Mouse (Mus musculus) hindbrain, embryonic 12.5 days (tissue): Measurements from ENCODE around the gene Twist2. TPM values are rescaled to one million over a fixed set of nuclear protein-coding genes. Genes with fewer than 3 reads are reported as not detected.

Experiments used
- ATAC-seq: fragments of 200-750 bp; cut with Nextera tagmentation; 2 replicates; pipeline ENCODE4 v1.8.0; 2017; ENCODE audit warnings: moderate TSS enrichment; ENCODE audit not compliant: low FRiP score
- H3K27ac ChIP-seq: fragments of 300-500 bp; sonication (generic); 2 replicates; pipeline ENCODE4 v1.5.1; 2016; ENCODE audit warnings: mild to moderate bottlenecking
- H3K27me3 ChIP-seq: fragments of 300-500 bp; sonication (generic); 2 replicates; pipeline ENCODE4 v1.6.1; 2016; ENCODE audit warnings: mild to moderate bottlenecking
- H3K36me3 ChIP-seq: fragments of 300-500 bp; sonication (generic); 2 replicates; pipeline ENCODE4 v1.6.1; 2016; ENCODE audit warnings: mild to moderate bottlenecking
- H3K4me1 ChIP-seq: fragments of 300-500 bp; sonication (generic); 2 replicates; pipeline ENCODE4 v1.6.1; 2016
- H3K4me2 ChIP-seq: fragments of 300-500 bp; sonication (generic); replicated peaks from 2 replicates; pipeline ENCODE4 v1.6.1; 2016; ENCODE audit warnings: mild to moderate bottlenecking
- H3K4me3 ChIP-seq: fragments of 300-500 bp; sonication (generic); 2 replicates; pipeline ENCODE4 v1.5.1; 2016; ENCODE audit warnings: mild to moderate bottlenecking
- H3K9ac ChIP-seq: fragments of 300-500 bp; sonication (generic); 2 replicates; pipeline ENCODE4 v1.6.1; 2016; ENCODE audit warnings: mild to moderate bottlenecking, moderate library complexity
- H3K9me3 ChIP-seq: fragments of 300-500 bp; sonication (generic); replicated peaks from 2 replicates; pipeline ENCODE4 v1.6.1; 2016; ENCODE audit warnings: mild to moderate bottlenecking
- WGBS: fragments of 180-500 bp; shearing (Covaris S2); methylation state at CpG from one replicate; pipeline ENCODE4 v1.1.7; 2016; 5-methylcytosine and 5-hydroxymethylcytosine counted together
- polyA plus RNA-seq: library from polyadenylated mRNA; unstranded; fragments of >200 nt; fragmentation: Nextera tagmentation; extraction: Ambion mirVana; gene quantifications from 2 replicates; pipeline ENCODE4 v1.2.1, GENCODE M21; 2016

The Twist2 gene
- polyA plus RNA-seq, 1 experiment from 2014 or later: 22.6 TPM

DNA sequence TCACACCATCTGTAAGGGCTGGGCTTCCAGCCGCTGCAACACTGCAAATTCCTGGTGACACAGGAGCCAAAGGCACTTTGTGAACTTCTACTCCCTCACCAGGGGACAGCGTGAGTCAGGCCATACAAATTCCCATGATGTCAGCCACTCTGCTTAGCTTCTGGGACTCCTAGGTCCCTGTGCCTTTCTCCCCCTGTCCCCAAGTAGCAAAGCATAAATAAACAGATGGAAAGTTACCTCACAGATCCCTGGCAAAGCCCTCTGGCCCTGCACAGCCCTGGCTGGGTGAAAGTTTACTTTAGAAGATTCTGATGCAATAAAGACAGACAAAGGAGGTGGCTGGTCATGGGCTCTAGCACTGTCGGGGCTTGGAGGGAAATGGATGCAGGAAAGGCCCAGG, 22.3 kb downstream of the Twist2 start:
- WGBS: 59% methylated on average over 3 of the region's 3 CpGs
- Histone ChIP-seq H3K27me3 (no peaks in the 10 kb centered on the region), H3K4me1 (peaks cover 6% of the 10 kb centered on the region), H3K27ac (no peak overlapping the region), H3K4me3 (no peak overlapping the region), H3K9me3 (no peaks in the 10 kb centered on the region), H3K4me2 (no peak overlapping the region), H3K36me3 (no peaks in the 10 kb centered on the region), H3K9ac (no peak overlapping the region)
- no peak for ATAC-seq

- no peak overlapping the region for H3K4me2 ChIP-seq
- ATAC-seq: no peak
- peaks cover 6% of the 10 kb centered on the region for H3K4me1 ChIP-seq
- H3K27me3 ChIP-seq: no peaks in the 10 kb centered on the region
- no peaks in the 10 kb centered on the region for H3K9me3 ChIP-seq
- H3K36me3 ChIP-seq: no peaks in the 10 kb centered on the region
- no peak overlapping the region for H3K9ac ChIP-seq
- no peak overlapping the region for H3K27ac ChIP-seq
- WGBS: 86% methylated on average over 7 of the region's 7 CpGs
- H3K4me3 ChIP-seq: no peak overlapping the region
These were observed 22.7 kb downstream of the Twist2 start for GRCm38 (mm10) chr1:91823951-91824350.

- H3K9ac ChIP-seq: no peak overlapping the region
- H3K9me3 ChIP-seq: no peaks in the 10 kb centered on the region
- H3K27ac ChIP-seq: no peak overlapping the region
- no peak overlapping the region for H3K4me2 ChIP-seq
- no peaks in the 10 kb centered on the region for H3K36me3 ChIP-seq
- no peak overlapping the region for H3K4me3 ChIP-seq
- H3K27me3 ChIP-seq: no peaks in the 10 kb centered on the region
- WGBS: 37% methylated on average over 4 of the region's 4 CpGs
- ATAC-seq: no peak
- peaks cover 6% of the 10 kb centered on the region for H3K4me1 ChIP-seq
These were observed 24.0 kb downstream of the Twist2 start for GRCm38 (mm10) chr1:91825261-91825660.

GRCm38 (mm10) chr1:91831978-91832377, 30.7 kb downstream of the Twist2 start:
- WGBS: 90% methylated on average over 7 of the region's 7 CpGs
- Histone ChIP-seq H3K4me3 (no peak overlapping the region), H3K9me3 (no peaks in the 10 kb centered on the region), H3K36me3 (no peaks in the 10 kb centered on the region), H3K4me1 (no peaks in the 10 kb centered on the region; the same call in 1 of the 2 replicates), H3K27me3 (no peaks in the 10 kb centered on the region), H3K4me2 (no peak overlapping the region), H3K27ac (no peak overlapping the region), H3K9ac (no peak overlapping the region)
- no peak for ATAC-seq

GRCm38 (mm10) chr1:91839557-91839956, 38.3 kb downstream of the Twist2 start:
- Histone ChIP-seq H3K9ac (no peak overlapping the region), H3K27ac (no peak overlapping the region), H3K36me3 (no peaks in the 10 kb centered on the region), H3K4me3 (no peak overlapping the region), H3K9me3 (no peaks in the 10 kb centered on the region), H3K4me1 (peaks cover 1% of the 10 kb centered on the region; the same call in 1 of the 2 replicates), H3K4me2 (no peak overlapping the region), H3K27me3 (no peaks in the 10 kb centered on the region)
- ATAC-seq: no peak
- 85% methylated on average over 6 of the region's 6 CpGs for WGBS

- no peaks in the 10 kb centered on the region for H3K9me3 ChIP-seq
- H3K36me3 ChIP-seq: no peaks in the 10 kb centered on the region
- peaks cover 5% of the 10 kb centered on the region; the same call in 1 of the 2 replicates for H3K4me1 ChIP-seq
- no peak overlapping the region for H3K9ac ChIP-seq
- H3K27ac ChIP-seq: no peak overlapping the region
- H3K4me3 ChIP-seq: no peak overlapping the region
- H3K27me3 ChIP-seq: no peaks in the 10 kb centered on the region
- WGBS: 84% methylated on average over 6 of the region's 6 CpGs
- H3K4me2 ChIP-seq: no peak overlapping the region
- no peak for ATAC-seq
These were observed 38.7 kb downstream of the Twist2 start for GRCm38 (mm10) chr1:91839979-91840378.

DNA sequence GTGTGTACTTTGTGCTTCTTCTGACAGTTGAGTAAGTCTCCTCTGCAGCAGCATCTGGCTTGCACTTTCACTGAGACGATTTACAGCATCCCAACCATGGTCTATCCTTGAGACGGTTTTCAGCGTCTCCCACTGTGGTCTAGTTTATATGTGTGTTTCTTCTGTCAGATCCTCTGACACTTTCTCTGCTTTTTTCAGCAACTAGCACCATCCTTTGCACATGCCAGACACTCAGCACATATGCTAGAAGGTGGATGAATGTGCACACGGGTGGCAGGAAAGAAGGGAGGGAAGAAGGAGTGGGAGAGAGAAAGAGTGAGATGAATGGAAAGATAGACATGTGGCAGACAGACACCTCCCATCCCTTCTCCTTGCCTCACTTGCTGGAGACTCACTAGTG, 43.0 kb downstream of the Twist2 start:
- H3K4me2 ChIP-seq: no peak overlapping the region
- no peaks in the 10 kb centered on the region for H3K27me3 ChIP-seq
- H3K4me3 ChIP-seq: no peak overlapping the region
- 79% methylated on average over 4 of the region's 4 CpGs for WGBS
- no peak for ATAC-seq
- H3K27ac ChIP-seq: no peak overlapping the region
- no peaks in the 10 kb centered on the region for H3K36me3 ChIP-seq
- H3K4me1 ChIP-seq: peaks cover 5% of the 10 kb centered on the region; the same call in 1 of the 2 replicates
- H3K9me3 ChIP-seq: no peaks in the 10 kb centered on the region
- no peak overlapping the region for H3K9ac ChIP-seq

GRCm38 (mm10) chr1:91844681-91845379, 43.6 kb downstream of the Twist2 start:
- no peaks in the 10 kb centered on the region for H3K9me3 ChIP-seq
- no peak overlapping the region for H3K27ac ChIP-seq
- ATAC-seq: no peak
- no peaks in the 10 kb centered on the region for H3K27me3 ChIP-seq
- WGBS: 56% methylated on average over 8 of the region's 8 CpGs
- peaks cover 5% of the 10 kb centered on the region; the same call in 1 of the 2 replicates for H3K4me1 ChIP-seq
- no peak overlapping the region for H3K4me2 ChIP-seq
- H3K4me3 ChIP-seq: no peak overlapping the region
- H3K9ac ChIP-seq: no peak overlapping the region
- H3K36me3 ChIP-seq: no peaks in the 10 kb centered on the region

GRCm38 (mm10) chr1:91845380-91845957, 44.2 kb downstream of the Twist2 start:
- no peak overlapping the region for H3K4me2 ChIP-seq
- H3K4me1 ChIP-seq: peaks cover 5% of the 10 kb centered on the region; the same call in 1 of the 2 replicates
- no peak overlapping the region for H3K4me3 ChIP-seq
- H3K27me3 ChIP-seq: no peaks in the 10 kb centered on the region
- H3K9me3 ChIP-seq: no peaks in the 10 kb centered on the region
- no peak overlapping the region for H3K9ac ChIP-seq
- 79% methylated on average over 9 of the region's 9 CpGs for WGBS
- H3K36me3 ChIP-seq: no peaks in the 10 kb centered on the region
- no peak for ATAC-seq
- no peak overlapping the region for H3K27ac ChIP-seq

DNA sequence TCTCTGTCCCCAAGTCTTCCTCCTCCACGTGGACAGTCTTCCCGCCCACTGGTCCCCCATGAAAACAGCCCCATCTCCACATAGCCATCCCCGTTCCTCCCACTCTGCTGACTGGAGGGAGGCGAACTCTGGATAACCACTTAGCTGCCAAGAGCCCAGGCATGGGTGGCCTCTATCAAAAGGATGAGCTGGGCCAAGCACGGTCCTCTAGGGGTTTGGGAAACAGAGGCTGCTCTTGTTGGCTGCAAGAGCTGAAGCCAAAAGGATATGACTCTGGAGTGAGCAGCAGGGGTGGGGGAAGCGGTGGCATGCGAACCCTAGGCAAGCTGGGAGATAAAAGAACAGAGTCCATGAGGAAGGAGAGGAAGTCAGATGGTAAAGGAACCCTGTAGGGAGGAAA, 50.0 kb downstream of the Twist2 start:
- H3K27me3 ChIP-seq: no peaks in the 10 kb centered on the region
- no peak overlapping the region for H3K4me3 ChIP-seq
- WGBS: 85% methylated on average over 7 of the region's 7 CpGs
- no peaks in the 10 kb centered on the region for H3K36me3 ChIP-seq
- H3K9ac ChIP-seq: no peak overlapping the region
- no peak for ATAC-seq
- H3K27ac ChIP-seq: no peak overlapping the region
- no peaks in the 10 kb centered on the region for H3K9me3 ChIP-seq
- H3K4me2 ChIP-seq: no peak overlapping the region
- H3K4me1 ChIP-seq: no peaks in the 10 kb centered on the region

- no peak overlapping the region for H3K27ac ChIP-seq
- H3K27me3 ChIP-seq: no peaks in the 10 kb centered on the region
- H3K4me2 ChIP-seq: no peak overlapping the region
- WGBS: 84% methylated on average over 9 of the region's 9 CpGs
- H3K9ac ChIP-seq: no peak overlapping the region
- H3K9me3 ChIP-seq: no peaks in the 10 kb centered on the region
- ATAC-seq: no peak
- H3K4me1 ChIP-seq: no peaks in the 10 kb centered on the region
- no peaks in the 10 kb centered on the region for H3K36me3 ChIP-seq
- H3K4me3 ChIP-seq: no peak overlapping the region
These were observed 55.8 kb downstream of the Twist2 start for GRCm38 (mm10) chr1:91856771-91857664.

GRCm38 (mm10) chr1:91858101-91858790, 57.0 kb downstream of the Twist2 start:
- Histone ChIP-seq H3K4me1 (no peaks in the 10 kb centered on the region), H3K9ac (no peak overlapping the region), H3K9me3 (no peaks in the 10 kb centered on the region), H3K36me3 (no peaks in the 10 kb centered on the region), H3K27ac (no peak overlapping the region), H3K4me2 (no peak overlapping the region), H3K4me3 (no peak overlapping the region), H3K27me3 (no peaks in the 10 kb centered on the region)
- WGBS: 84% methylated on average over 11 of the region's 11 CpGs
- no peak for ATAC-seq
